In genomic region chr16:44428456-44428855, GRCm38 (mm10) we compare ENCODE assay signal across 31 mouse cellular contexts. TPM values are rescaled to one million over a fixed set of nuclear protein-coding genes. Genes with fewer than 3 reads are reported as not detected.
"Had no signal": no experiment of that assay in that cellular context is flagged by ENCODE, and none has a peak within 500 bp of the region (broad histone marks: within the 10 kb centered on the region; RNA-seq: fewer than 3 reads in every experiment).

No protein-coding gene starts in this region.

- H3K4me1 ChIP-seq: heart, embryonic 15.5 days; kidney, embryonic 15.5 days; limb, embryonic 10.5 days; limb, embryonic 12.5 days; liver, embryonic 13.5 days; liver, embryonic 15.5 days had no signal

- H3K27ac ChIP-seq: heart, embryonic 10.5 days; heart, embryonic 13.5 days; heart, embryonic 15.5 days; hindbrain, embryonic 13.5 days; hindbrain, embryonic 15.5 days; hindbrain, postnatal 0 days; kidney, embryonic 15.5 days; kidney, postnatal 0 days; left cerebral cortex, adult 2 months; limb, embryonic 10.5 days; limb, embryonic 12.5 days; liver, embryonic 13.5 days; liver, embryonic 15.5 days had no signal

- H3K27me3 ChIP-seq: heart, embryonic 13.5 days; heart, embryonic 15.5 days; hindbrain, embryonic 13.5 days; hindbrain, embryonic 15.5 days; kidney, embryonic 15.5 days; limb, embryonic 12.5 days; liver, embryonic 13.5 days; liver, embryonic 15.5 days had no signal

- DNase-seq: forebrain, postnatal 0 days; heart, adult 18-20 months; heart, postnatal 14 days; heart, postnatal 36 days; kidney, adult 11 months; kidney, adult 2 months; kidney, adult 9 months; kidney, postnatal 14 days; kidney, postnatal 36 days; layer of hippocampus, adult 9-11 months; liver; liver, embryonic 13.5 days; liver, postnatal 0 days had no signal

- H3K9me3 ChIP-seq: heart, embryonic 10.5 days; heart, embryonic 13.5 days; heart, embryonic 15.5 days; hindbrain, embryonic 13.5 days; hindbrain, embryonic 15.5 days; kidney, embryonic 15.5 days; limb, embryonic 10.5 days; limb, embryonic 12.5 days; liver, embryonic 13.5 days; liver, embryonic 15.5 days had no signal

- ATAC-seq: forebrain, postnatal 0 days; hindbrain, postnatal 0 days; intestine, embryonic 16.5 days; liver, postnatal 0 days had no signal

- H3K4me3 ChIP-seq: heart, embryonic 10.5 days; heart, embryonic 13.5 days; heart, embryonic 15.5 days; hindbrain, embryonic 13.5 days; hindbrain, embryonic 15.5 days; kidney, embryonic 15.5 days; left cerebral cortex, adult 2 months; limb, embryonic 10.5 days; limb, embryonic 12.5 days; liver, embryonic 13.5 days; liver, embryonic 15.5 days had no signal

- H3K4me2 ChIP-seq: heart, embryonic 13.5 days; heart, embryonic 15.5 days; hindbrain, embryonic 13.5 days; kidney, embryonic 15.5 days; limb, embryonic 12.5 days; liver, embryonic 11.5 days; liver, embryonic 13.5 days; liver, embryonic 15.5 days had no signal

- H3K9ac ChIP-seq: forebrain, postnatal 0 days; heart, embryonic 13.5 days; heart, embryonic 15.5 days; hindbrain, embryonic 13.5 days; hindbrain, embryonic 15.5 days; kidney, embryonic 15.5 days; limb, embryonic 12.5 days; liver, embryonic 13.5 days; liver, embryonic 15.5 days; liver, postnatal 0 days had no signal

- H3K36me3 ChIP-seq: heart, embryonic 10.5 days; heart, embryonic 13.5 days; heart, embryonic 15.5 days; hindbrain, embryonic 13.5 days; hindbrain, embryonic 15.5 days; kidney, embryonic 15.5 days; limb, embryonic 10.5 days; limb, embryonic 12.5 days; liver, embryonic 13.5 days; liver, embryonic 15.5 days had no signal

RNA-seq across cellular contexts. Expression of gene Cfap44, which starts 33.9 kb away (rescaled TPM):
- total RNA-seq: heart, adult 8-10 months; heart, postnatal 36 days; hematopoietic stem cell, adult 5-6 weeks had no signal
- polyA plus RNA-seq: heart, embryonic 13.5 days; heart, postnatal 0 days; large intestine, adult 2 months had no signal
